Mouse (Mus musculus) heart, embryonic 12.5 days (tissue): Measurements from ENCODE around the gene Fam160a1. TPM values are rescaled to one million over a fixed set of nuclear protein-coding genes. Genes with fewer than 3 reads are reported as not detected.

Experiments used
- ATAC-seq: fragments of 200-750 bp; cut with Nextera tagmentation; 2 replicates; pipeline ENCODE4 v1.8.0; 2017; ENCODE audit warnings: moderate TSS enrichment, moderate library complexity; ENCODE audit not compliant: insufficient number of reproducible peaks, low FRiP score
- H3K27ac ChIP-seq: fragments of 300-500 bp; sonication (generic); 2 replicates; pipeline ENCODE4 v1.5.1; 2016; ENCODE audit warnings: mild to moderate bottlenecking, moderate library complexity; ENCODE audit not compliant: poor library complexity, severe bottlenecking
- H3K27me3 ChIP-seq: fragments of 300-500 bp; sonication (generic); replicated peaks from 2 replicates; pipeline ENCODE4 v1.6.1; 2016; ENCODE audit warnings: mild to moderate bottlenecking, moderate library complexity
- H3K36me3 ChIP-seq: fragments of 300-500 bp; sonication (generic); 2 replicates; pipeline ENCODE4 v1.6.1; 2016; ENCODE audit warnings: mild to moderate bottlenecking, moderate library complexity
- H3K4me1 ChIP-seq: fragments of 300-500 bp; sonication (generic); replicated peaks from 2 replicates; pipeline ENCODE4 v1.6.1; 2016; ENCODE audit warnings: mild to moderate bottlenecking
- H3K4me2 ChIP-seq: fragments of 300-500 bp; sonication (generic); 2 replicates; pipeline ENCODE4 v1.6.1; 2016; ENCODE audit warnings: mild to moderate bottlenecking, moderate library complexity
- H3K4me3 ChIP-seq: fragments of 300-500 bp; sonication (generic); 2 replicates; pipeline ENCODE4 v1.5.1; 2016; ENCODE audit warnings: mild to moderate bottlenecking
- H3K9ac ChIP-seq: fragments of 300-500 bp; sonication (generic); 2 replicates; pipeline ENCODE4 v1.6.1; 2016; ENCODE audit warnings: mild to moderate bottlenecking, moderate library complexity
- H3K9me3 ChIP-seq: fragments of 300-500 bp; sonication (generic); replicated peaks from 2 replicates; pipeline ENCODE4 v1.6.1; 2016; ENCODE audit warnings: mild to moderate bottlenecking, moderate library complexity
- WGBS: fragments of 180-500 bp; shearing (Covaris S2); methylation state at CpG from one replicate; pipeline ENCODE4 v1.1.7; 2016; 5-methylcytosine and 5-hydroxymethylcytosine counted together
- polyA plus RNA-seq: library from polyadenylated mRNA; unstranded; fragments of >200 nt; fragmentation: Nextera tagmentation; extraction: Ambion mirVana; gene quantifications from 2 replicates; pipeline ENCODE4 v1.2.1, GENCODE M21; 2016

The Fam160a1 gene
- polyA plus RNA-seq, result 3.3 and 3.6 TPM in 2 replicates

DNA sequence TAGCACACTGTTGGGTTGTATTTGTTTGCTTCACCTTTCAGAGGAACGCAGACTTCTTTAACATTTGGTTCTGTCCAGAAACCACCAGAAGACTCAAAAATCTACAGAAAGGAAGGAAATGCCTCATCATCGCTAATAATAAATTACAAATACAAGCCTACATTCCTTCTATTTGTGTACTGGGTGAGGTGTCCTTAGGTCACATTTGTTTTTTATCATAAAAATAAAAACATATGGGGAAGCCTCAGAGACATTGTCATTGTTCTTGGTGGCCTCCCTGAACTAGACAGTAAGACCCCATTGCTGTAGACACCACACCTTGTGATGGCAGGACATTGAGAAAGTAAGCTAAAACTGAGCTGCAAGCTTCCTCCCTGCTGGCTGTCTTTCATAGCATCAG, at the start of gene Fam160a1:
Gene Fam160a1, minus strand, starts transcription at position 101 of the 400 bp plus-strand sequence.
- Histone ChIP-seq H3K9ac (no peak within 1 kb of the TSS), H3K4me3 (no peak within 1 kb of the TSS), H3K4me2 (no peak within 1 kb of the TSS), H3K9me3 (no peaks in the 10 kb centered on the region), H3K4me1 (peaks cover 17% of the 10 kb centered on the region), H3K27ac (no peak within 1 kb of the TSS), H3K27me3 (no peaks in the 10 kb centered on the region), H3K36me3 (no peaks in the 10 kb centered on the region)
- 84% methylated on average over 2 of the region's 2 CpGs for WGBS
- ATAC-seq, result no peak

DNA sequence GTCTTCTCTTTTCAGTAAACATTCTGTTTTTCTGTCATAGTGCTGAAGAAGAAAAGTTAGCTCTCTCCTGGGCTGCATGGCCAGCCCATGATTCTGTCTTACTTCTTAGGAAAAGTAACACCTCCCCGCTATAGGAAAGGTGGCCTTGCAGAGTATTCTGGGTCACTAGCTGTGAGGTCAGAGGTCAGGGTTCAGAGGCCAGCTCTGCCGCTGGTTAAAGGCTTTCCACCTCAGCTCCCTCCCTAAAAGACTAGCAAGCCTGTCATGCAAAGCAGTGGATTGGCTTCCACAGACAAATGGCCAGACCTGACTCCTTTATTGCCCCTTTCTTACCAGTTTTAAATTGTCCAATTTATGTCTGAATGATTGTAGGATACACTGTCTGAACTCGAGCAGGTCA, 46.9 kb upstream of the Fam160a1 start:
- Histone ChIP-seq H3K9me3 (peaks cover 2% of the 10 kb centered on the region), H3K4me3 (no peak overlapping the region), H3K36me3 (no peaks in the 10 kb centered on the region; the same call in 1 of the 2 replicates), H3K4me1 (peaks cover 4% of the 10 kb centered on the region; the same call in 1 of the 2 replicates), H3K9ac (no peak overlapping the region), H3K4me2 (no peak overlapping the region), H3K27me3 (no peaks in the 10 kb centered on the region), H3K27ac (no peak overlapping the region)
- 55% methylated on average over 3 of the region's 3 CpGs for WGBS
- no peak for ATAC-seq

DNA sequence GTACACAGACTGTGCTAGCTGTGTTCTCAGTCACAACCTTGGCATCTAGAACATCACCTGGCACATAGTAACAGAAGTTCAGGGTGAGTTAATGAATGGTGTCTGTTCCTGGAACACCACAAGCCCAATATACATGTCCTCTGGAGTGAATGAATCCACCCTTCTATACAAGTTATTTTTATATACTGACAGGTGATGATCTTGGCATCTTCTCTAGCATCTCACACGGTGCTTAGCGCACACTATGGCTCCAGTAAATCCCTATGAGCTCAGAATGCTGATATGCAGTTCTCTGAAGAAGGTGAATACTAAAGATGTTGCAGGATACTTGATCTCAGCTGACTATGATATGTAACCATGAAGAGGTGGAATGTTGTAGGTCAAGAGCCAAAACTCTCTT, 45.8 kb upstream of the Fam160a1 start:
- Histone ChIP-seq H3K4me3 (no peak overlapping the region), H3K9me3 (no peaks in the 10 kb centered on the region), H3K36me3 (no peaks in the 10 kb centered on the region), H3K27ac (no peak overlapping the region), H3K4me1 (peaks cover 15% of the 10 kb centered on the region), H3K4me2 (no peak overlapping the region), H3K27me3 (no peaks in the 10 kb centered on the region), H3K9ac (no peak overlapping the region)
- no peak for ATAC-seq
- 88% methylated on average over 2 of the region's 2 CpGs for WGBS

DNA sequence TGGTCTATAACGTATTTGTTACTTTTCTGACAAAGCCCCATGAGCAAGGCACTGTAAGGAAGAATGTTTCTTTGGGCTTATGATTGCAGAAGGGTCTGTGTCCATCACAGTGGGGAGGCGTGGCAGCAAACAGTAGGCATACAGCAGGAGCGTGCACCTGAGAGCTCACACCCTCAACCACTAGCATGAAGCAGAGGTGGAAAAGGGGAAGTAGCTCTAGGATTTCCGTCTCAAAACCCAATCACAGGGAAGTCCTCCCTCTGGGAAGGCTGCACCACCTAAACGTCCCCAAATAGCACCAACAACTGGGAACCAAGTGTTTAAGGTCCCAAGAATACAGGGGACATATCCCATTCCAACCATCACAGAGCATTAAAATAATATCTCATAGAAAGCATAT, 43.9 kb upstream of the Fam160a1 start:
- no peak overlapping the region for H3K9ac ChIP-seq
- no peak for ATAC-seq
- H3K4me1 ChIP-seq, result peaks cover 21% of the 10 kb centered on the region
- no peak overlapping the region for H3K4me3 ChIP-seq
- no peaks in the 10 kb centered on the region for H3K9me3 ChIP-seq
- no peak overlapping the region for H3K4me2 ChIP-seq
- 74% methylated on average over 5 of the region's 5 CpGs for WGBS
- no peaks in the 10 kb centered on the region for H3K27me3 ChIP-seq
- H3K36me3 ChIP-seq, result no peaks in the 10 kb centered on the region
- no peak overlapping the region for H3K27ac ChIP-seq

DNA sequence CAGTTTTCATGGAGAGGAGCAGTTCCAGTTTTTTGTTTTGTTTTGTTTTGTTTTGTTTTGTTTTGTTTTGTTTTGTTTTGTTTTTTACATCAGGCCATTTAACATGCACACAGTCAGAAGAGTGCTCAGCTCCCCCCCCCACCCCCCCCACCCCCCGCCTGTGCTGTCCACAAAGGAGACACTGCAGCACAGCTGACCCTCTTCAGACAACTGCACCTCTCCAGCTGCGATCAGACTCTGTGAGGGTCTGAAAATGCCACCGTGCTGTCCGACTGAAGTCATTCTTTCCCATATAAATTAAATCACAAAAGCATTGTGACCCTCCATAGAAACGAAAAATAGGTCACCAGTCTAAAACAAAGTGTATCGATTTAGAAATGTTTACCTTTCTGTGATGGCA, 42.2 kb upstream of the Fam160a1 start:
- no peak overlapping the region for H3K9ac ChIP-seq
- peak overlapping the region; percentile 40; the same call in 1 of the 2 replicates for H3K27ac ChIP-seq
- no peaks in the 10 kb centered on the region for H3K36me3 ChIP-seq
- ATAC-seq, result no peak
- H3K4me1 ChIP-seq, result peaks cover 21% of the 10 kb centered on the region
- no peak overlapping the region for H3K4me3 ChIP-seq
- 72% methylated on average over 6 of the region's 6 CpGs for WGBS
- no peaks in the 10 kb centered on the region for H3K27me3 ChIP-seq
- no peaks in the 10 kb centered on the region for H3K9me3 ChIP-seq
- H3K4me2 ChIP-seq, result no peak overlapping the region

DNA sequence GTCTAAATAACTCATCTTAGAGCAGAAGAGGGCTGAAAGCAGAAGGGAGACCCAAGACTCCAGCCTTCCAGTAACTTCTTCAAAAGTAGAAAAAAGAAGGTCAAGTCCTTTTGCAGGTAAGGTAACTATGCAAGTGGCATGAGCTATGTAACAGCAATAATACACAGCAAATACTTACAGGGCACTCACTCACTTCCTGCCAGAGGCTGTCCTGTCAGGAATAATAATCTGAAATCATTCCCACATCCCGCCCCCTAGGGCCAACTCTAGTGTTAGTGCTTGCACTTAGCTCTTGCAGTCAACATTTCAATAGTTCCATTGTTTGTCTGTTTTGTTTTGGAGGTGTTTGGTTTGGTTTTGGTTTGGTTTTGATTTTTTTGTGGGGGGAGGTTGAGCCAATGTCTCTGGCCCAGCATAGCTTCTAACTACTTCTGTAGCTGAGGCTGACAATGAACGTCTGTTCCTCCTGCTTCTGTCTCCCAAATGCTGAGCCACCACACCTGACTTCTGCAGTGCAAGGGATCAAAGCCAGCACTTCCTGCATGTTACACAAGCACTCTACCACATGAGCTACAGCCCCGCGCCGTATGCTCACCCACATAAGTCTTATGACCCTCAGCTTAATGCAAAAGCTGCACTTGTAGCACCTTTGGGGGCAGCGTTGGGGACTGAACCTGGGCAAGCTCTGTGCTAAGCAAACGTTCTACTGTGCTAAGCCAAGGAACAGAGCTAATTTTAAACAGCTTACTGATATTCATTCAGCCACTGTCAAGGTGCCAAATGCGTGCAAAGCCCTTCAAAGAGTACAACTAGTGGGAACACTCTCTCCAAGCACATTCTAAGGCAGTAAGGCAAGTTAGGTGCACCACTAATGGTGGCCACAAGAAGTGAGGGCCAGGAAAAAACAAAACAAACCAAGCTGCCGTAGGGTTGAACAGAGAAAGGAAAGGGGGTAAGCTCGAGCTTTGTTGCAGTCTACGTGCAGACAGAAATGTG, 41.3 kb upstream of the Fam160a1 start:
- peak overlapping the region; percentile 58 for H3K27ac ChIP-seq
- H3K4me3 ChIP-seq, result no peak overlapping the region
- no peaks in the 10 kb centered on the region for H3K9me3 ChIP-seq
- no peak for ATAC-seq
- no peak overlapping the region for H3K9ac ChIP-seq
- peaks cover 21% of the 10 kb centered on the region for H3K4me1 ChIP-seq
- peak overlapping the region; percentile 33 for H3K4me2 ChIP-seq
- no peaks in the 10 kb centered on the region for H3K27me3 ChIP-seq
- H3K36me3 ChIP-seq, result no peaks in the 10 kb centered on the region
- WGBS, result 59% methylated on average over 11 of the region's 11 CpGs

DNA sequence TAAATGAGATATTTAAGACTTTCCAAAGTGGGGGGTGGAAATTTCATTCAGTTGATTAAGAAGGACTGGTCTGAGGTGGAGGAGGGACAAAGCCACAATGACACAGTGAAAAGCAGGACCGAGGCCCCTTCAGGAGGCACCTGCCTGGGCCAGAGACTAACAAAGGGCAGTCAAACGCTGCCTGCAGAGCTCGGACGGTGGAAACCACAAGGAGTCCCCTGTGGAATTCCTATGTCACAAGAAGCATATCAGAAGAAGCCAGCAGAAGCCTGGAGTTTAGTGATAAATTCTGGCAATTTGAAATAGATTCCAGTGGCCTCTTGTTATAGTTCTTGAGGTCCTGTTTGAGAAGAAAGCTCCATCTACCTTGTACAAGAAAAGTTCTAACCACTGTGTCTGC, 40.0 kb upstream of the Fam160a1 start:
- H3K27me3 ChIP-seq, result no peaks in the 10 kb centered on the region
- H3K4me2 ChIP-seq, result no peak overlapping the region
- no peak for ATAC-seq
- no peak overlapping the region for H3K9ac ChIP-seq
- H3K27ac ChIP-seq, result no peak overlapping the region
- H3K9me3 ChIP-seq, result no peaks in the 10 kb centered on the region
- H3K4me3 ChIP-seq, result no peak overlapping the region
- H3K36me3 ChIP-seq, result no peaks in the 10 kb centered on the region
- 41% methylated on average over 4 of the region's 4 CpGs for WGBS
- peaks cover 18% of the 10 kb centered on the region for H3K4me1 ChIP-seq

DNA sequence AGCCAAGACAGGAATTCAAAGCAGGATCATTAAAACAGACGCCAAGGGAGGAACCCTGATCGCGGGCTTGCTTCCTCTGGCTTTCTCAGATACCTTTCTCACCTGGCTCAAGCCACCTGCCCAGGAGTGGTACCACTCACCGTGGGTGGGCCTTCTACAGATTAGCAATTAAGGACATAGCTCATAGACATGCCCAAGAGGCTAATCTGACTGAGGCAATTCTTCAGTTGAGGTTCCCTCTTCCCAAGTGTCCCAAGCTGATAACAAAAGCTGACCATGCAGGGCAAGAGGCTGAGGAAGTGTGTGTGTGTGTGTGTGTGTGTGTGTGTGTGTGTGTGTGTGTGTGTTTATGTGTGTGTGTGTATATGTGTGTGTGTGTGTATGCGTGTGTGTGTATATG, 38.9 kb upstream of the Fam160a1 start:
- Histone ChIP-seq H3K27ac (no peak overlapping the region), H3K9ac (no peak overlapping the region), H3K4me3 (no peak overlapping the region), H3K9me3 (no peaks in the 10 kb centered on the region), H3K27me3 (no peaks in the 10 kb centered on the region), H3K36me3 (no peaks in the 10 kb centered on the region), H3K4me1 (peaks cover 17% of the 10 kb centered on the region), H3K4me2 (no peak overlapping the region)
- ATAC-seq, result no peak
- WGBS, result 83% methylated on average over 5 of the region's 5 CpGs

DNA sequence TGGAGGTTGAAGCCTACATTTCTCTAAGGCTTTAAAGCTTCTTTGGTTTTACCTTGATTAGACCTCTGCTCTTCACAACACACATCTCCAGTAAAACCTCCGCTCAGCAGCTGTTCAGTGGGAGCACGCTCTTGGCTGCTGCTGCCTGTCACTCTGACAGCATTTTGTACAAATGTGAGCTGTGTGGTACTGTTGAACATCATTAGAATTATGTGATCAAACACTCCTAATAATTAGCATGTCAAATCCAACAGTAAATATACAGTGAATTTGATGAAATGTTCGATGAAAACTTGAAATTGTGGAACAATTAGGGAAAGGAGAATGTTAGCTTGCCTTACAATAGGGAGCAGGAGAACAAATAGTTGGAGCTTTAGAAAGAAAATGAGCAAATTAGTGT, 38.0 kb upstream of the Fam160a1 start:
- Histone ChIP-seq H3K4me2 (no peak overlapping the region), H3K4me1 (peaks cover 17% of the 10 kb centered on the region), H3K9me3 (no peaks in the 10 kb centered on the region), H3K9ac (no peak overlapping the region), H3K27me3 (no peaks in the 10 kb centered on the region), H3K27ac (no peak overlapping the region), H3K4me3 (no peak overlapping the region), H3K36me3 (no peaks in the 10 kb centered on the region)
- no peak for ATAC-seq
- 91% methylated on average over 3 of the region's 3 CpGs for WGBS

DNA sequence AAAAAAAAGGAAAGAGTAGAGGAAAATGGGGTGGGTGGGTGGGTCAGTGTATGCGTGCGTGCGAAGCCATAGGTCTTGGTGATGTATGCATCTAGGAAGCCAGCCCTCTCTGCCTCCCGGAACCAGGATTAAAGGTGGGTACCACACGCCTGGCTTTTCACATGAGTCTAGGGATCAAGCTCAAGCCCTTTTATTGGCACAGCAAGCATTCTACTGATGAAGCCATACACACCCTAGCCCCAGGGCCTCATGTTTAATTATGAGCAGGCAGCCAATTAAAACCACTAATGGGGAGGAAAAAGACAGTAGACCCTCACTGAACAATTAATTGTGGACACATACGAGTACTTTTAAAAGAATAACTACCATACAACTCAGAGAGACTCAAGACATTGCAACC, 37.1 kb upstream of the Fam160a1 start:
- ATAC-seq, result no peak
- no peak overlapping the region for H3K27ac ChIP-seq
- 92% methylated on average over 6 of the region's 6 CpGs for WGBS

DNA sequence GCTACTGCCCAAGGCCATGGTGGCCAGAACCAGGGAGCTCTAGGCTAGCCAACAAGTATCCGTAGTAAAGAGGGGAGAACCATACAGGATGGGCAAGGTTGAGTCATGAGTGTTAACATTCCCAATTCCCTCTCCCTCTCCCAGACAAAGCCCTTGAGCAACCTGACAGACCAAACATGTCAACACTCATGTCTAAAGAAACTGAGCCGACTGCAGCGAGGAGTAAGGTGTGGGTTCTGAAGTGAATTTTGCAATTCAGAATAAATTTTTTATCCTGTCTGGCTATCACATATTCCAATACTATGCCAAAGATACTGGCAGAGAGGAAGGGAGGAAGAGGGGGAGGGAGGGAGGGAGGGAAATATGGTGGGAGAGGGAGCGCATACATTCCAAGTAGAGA, 36.6 kb upstream of the Fam160a1 start:
- no peaks in the 10 kb centered on the region for H3K36me3 ChIP-seq
- H3K9ac ChIP-seq, result no peak overlapping the region
- H3K27me3 ChIP-seq, result no peaks in the 10 kb centered on the region
- no peak overlapping the region for H3K4me3 ChIP-seq
- no peaks in the 10 kb centered on the region for H3K9me3 ChIP-seq
- peaks cover 15% of the 10 kb centered on the region for H3K4me1 ChIP-seq
- 70% methylated on average over 4 of the region's 4 CpGs for WGBS
- H3K27ac ChIP-seq, result no peak overlapping the region
- no peak overlapping the region for H3K4me2 ChIP-seq
- ATAC-seq, result no peak

More for the DNA sequence above, 37.1 kb upstream of the Fam160a1 start:
- Histone ChIP-seq H3K4me1 (peaks cover 17% of the 10 kb centered on the region), H3K4me2 (no peak overlapping the region), H3K4me3 (no peak overlapping the region), H3K27me3 (no peaks in the 10 kb centered on the region), H3K36me3 (no peaks in the 10 kb centered on the region), H3K9ac (no peak overlapping the region), H3K9me3 (no peaks in the 10 kb centered on the region)
